Mouse (Mus musculus) ovary, postnatal 36 days (tissue): Measurements from ENCODE around the gene Psmb2.

Experiments
- DNase-seq: peaks from one replicate; pipeline ENCODE4 v3.0.0; 2022; ENCODE audit warnings: low spot score, mixed read lengths

The Psmb2 gene

DNA sequence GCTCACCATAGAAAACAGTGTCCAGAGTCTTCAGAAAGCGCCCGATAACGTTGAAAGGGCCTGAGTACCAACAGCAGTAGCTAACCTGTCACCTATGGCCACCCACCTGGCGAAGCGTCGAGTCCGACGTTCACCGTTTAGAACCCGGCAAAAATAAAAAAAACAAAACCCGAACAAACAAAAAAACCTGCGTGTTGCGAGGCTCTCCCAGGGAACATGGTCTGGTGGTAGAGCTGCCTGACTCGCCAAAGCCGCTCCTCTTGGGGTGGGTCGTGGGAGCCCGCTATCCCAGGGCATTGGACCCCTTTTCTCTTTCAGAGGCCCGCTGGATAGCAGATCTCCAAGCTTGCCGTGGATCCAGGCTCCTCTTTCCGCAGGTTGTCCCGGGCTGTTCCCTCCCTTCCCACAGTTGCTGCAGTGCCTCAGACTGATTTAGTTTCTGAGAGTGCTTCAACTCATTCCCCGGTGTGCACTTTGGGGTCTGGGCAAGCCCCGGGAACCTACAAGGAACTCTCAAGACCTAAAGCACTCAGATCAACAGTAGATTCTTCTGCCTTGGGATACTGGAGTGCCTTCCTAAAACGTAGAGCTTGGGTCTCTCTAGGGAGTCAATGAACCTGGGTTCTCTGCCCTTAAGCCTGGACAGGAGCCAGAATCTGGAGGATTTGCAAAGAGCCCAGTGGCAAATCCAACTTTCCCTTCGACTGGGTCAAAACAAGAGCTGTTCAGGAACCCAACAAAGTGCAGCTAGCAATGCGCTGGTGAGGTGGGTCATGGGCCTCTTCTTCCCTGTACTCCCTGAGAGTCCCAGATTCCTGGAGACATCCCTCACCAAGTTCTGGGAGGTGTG, 55.3 kb downstream of the Psmb2 start:
- no peak for DNase-seq

DNA sequence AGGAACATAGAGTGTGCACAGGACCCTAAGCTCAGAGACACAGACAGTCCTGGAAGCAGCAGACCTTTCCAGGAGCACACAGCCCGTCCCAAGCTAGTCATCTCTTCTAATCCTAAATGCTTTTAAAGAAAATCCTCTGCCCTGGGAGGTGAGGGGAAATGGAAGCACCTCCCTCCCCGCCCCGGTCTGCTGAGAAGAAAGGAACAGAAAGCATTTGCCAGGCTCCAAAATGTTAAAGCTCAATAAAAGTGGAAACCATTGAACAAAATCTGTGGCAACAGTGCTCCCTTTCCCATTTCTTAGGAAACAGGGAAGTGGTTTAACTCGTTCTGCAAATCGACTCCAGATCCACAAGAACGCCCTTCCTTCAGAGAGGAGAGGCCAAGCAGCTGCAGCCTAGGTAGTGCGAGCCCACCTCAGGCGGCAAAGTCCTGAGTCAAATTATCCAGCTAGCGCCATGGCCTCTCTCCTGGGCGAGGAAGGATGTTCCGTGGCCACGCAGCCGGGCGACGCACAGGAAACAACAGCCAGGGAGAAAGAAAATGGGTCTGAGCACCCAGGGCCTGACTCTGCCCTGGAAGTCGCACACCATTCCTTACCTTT, 56.7 kb downstream of the Psmb2 start:
- DNase-seq, result no peak

DNA sequence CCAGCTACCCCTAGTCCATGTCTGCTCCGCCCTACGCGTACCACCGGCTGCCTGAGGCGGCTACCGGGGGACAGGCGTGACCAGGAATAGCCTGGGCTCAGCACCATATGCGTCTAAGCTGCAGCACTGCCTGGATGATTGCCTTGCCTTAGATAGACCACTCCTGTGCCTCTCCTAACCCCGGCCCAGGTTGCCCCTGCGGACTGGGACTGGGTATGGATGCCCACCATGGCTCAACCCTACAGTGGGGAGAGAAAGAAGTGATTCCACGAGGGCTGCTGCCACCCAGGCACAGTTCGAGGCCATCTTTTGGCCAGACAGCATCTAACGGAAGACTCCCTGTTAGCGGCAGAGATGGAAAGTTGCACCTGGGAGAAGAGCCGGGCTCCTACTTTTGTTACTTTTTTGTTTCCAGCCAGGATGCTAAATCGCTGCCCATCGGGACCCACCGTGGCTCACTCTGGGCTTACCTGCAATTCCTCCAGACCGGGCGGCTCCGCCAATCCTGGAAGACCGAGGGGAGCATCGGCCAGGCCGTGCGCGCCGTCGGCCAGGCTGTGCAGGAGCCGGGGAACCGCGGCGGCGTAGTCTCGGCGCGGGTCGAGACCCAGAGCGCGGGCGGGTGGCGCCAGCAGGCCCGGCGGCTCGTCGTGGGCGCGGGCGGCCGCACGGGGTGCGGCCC, 57.4 kb downstream of the Psmb2 start:
- no peak for DNase-seq

DNA sequence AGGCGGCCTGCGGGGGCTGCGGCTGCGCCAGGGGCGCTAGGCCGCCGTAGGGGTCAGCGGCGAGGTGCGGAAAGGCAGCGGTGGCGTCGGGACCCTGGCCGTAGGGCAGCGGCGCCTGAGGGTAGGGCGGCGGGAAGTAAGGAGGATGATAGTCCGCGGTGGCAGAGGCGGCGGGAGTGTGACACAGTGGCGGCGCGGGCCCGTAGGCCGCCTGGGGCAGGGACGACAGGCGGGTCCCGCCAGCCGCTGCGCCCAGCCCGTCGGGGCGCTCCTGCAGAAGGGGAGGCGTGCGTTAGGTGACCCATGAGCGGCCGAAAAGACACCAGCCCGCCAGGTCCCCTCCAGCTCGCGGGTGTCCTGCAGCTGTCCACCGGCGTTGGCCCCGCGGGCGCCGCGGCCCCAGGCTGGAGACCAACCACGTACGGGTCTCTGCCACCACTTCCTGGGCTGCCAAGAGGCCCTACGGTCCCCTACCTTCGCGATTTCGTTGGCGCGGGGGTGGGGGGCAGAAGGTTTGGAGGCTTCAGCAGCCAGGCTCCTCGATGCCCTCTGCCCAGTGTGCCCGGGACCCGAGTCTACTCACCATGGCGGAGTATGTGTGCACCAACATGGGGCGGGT, 58.1 kb downstream of the Psmb2 start:
- DNase-seq, result no peak

DNA sequence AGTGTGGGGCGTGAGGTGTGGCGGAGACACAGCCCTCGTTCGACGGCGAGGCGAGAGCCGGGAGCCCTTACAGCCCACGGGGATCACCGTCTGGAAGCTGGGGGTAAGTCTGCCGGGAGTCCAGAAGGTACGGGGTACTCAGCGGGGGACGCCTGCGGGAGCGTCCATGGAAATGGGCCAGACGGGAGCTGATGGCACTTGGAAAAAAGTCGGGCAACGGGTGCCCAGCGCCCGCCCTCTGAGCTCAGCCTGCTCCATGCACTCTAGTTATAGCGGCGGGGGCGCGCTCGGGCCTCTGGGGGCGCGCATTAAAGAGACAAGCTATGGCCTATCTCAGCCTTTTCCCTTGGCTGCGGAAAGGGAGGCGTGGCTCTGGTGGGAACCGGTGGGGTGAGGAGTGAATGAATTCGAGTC, 58.6 kb downstream of the Psmb2 start, which contains the start of gene Tfap2e:
Tfap2e (minus strand) TSS at position 240 of the 414 bp plus-strand sequence.
- peak; percentile 29 for DNase-seq

DNA sequence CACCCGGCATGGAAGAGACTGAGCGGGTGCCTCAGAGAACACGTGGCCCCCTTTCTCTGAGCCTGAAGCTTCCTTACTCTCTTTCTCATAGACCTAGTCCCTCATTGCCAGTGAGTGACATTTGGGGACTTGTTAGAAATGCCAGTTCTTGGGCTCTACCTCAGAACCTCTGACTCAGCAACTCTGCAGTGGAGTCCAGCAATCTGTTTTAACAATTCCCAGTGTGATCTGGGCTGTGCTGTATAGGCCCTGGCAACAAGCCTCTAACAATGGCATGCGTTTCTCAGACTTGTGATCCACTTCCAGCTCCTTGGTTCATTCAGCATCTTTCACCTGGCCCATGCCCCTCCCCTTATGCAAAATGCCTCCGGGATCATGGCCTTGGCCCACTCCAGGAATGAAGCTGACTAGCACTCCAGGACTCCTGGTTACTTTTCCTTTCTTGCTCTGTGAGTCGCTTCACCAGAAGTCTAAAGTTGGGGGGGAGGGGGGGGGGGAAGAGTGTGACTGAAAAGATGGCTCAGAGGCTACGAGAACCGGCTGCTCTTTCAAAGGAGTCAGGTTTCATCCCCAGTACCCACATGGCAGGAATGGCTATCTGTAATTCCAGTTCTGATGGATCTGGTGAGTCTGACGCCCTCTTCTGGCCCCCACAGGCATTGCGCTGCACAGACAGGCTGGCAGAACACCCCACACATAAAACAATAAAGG, 62.7 kb downstream of the Psmb2 start:
- DNase-seq, result no peak

DNA sequence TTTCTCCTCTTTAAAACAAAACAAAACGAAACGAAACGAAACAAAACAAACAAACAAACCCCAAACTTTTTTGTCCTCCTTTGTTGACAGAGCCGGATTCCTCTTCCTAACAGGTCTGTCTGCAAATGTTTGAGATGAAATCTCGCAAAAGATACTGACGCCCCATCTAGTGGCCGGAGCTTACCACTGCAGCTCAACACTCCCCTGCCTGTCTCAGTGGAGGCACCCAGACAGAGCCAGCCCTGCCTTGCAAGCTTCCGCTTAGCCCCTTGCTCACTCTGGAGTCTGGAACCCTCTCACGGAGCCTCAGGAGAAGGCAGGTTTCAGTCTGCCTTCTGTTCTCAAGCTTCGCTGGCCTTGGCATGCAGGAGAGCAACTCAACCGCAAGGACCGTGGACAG, 64.0 kb downstream of the Psmb2 start:
- peak; percentile 73 for DNase-seq

DNA sequence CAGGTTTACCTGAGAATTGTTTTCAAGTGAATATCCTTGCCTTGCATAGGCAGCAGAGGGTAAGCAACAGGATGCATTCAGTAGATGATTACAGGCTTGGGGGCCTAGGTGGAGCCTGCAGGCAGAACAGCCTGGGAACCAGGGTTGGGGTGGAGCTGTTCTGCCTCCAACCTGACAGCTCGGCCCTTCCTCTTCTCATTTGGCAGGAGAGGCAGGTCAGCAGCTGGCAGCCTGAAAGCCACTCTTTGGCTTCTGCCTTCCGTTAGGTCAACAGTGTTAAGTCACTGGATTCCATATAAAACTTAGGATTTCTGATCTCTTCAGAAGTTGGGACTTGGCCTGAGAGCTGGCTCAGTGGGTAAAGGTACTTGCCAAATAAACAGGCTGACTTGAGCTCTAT, 65.5 kb downstream of the Psmb2 start:
- no peak for DNase-seq

DNA sequence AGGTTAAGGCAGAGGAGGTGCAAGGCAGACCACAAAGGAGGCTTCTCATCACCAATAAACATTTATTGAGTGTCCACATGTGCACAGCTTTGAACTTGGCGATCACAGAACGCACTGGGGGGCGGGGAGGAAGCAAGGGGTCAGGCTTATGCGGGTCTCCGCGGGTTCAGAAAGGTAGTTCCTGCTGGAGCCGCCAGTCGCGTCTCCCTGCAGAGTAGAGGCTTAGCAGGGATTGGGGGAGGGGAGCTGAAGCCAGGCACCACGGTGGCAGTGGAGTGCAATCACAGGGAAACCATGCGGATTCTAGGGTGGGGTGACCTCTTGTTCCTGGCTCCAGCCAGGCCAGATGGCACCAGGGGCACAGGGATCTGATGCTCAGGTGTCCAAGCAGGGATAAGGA, 66.3 kb downstream of the Psmb2 start:
- DNase-seq, result no peak

DNA sequence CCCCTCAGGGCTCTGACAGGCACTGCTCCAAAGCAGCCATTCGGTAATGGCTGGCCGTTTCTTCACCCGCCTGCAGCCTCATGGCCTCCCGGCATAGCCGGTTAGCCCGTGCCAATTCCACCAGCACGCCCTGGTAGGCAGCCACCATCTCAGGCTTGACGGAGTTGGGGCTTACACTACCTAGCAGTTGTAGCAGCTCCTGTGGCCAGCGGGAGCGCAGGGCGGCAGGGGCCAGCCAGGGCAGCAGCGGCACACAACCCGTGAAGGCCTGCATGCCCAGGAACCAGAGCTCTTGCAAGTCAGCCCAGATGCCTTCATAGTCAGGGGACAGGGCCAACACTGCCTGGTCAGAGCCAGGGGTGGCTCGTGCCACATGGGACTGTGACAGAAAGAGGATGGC, 67.4 kb downstream of the Psmb2 start:
- DNase-seq, result no peak

DNA sequence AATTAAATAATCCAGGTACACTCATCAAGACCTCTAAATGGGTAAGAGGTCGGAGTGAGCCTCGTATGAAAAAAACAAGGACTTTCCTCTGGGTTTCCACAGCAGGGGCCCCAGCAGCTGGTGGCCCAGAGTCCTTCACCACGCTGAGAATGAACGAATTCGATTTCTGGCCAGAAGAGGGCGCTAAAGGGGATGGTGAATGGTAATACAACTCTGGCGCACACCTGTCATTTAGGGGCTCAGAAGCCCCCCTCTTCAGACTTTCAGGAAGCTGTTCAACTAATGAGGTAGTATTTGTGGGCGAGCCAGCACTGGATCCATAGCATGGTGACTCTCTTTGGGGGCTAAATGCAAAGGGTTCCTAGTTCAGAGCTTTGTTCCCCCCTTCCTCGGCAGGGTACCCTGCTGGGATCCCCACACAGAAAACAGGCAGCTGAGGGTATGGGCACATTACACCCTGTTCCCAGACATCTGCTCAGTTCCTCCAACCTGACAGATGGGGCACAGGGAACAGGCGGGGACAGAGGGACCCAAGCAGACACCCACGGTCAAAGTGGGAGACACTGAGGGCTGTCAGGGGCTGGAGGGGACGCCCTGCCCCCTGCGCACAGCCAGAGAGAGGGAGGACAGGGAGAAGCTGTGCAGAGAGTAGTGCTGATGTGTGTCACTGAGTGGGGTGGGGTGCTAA, 68.2 kb downstream of the Psmb2 start:
- peak; percentile 30 for DNase-seq

DNA sequence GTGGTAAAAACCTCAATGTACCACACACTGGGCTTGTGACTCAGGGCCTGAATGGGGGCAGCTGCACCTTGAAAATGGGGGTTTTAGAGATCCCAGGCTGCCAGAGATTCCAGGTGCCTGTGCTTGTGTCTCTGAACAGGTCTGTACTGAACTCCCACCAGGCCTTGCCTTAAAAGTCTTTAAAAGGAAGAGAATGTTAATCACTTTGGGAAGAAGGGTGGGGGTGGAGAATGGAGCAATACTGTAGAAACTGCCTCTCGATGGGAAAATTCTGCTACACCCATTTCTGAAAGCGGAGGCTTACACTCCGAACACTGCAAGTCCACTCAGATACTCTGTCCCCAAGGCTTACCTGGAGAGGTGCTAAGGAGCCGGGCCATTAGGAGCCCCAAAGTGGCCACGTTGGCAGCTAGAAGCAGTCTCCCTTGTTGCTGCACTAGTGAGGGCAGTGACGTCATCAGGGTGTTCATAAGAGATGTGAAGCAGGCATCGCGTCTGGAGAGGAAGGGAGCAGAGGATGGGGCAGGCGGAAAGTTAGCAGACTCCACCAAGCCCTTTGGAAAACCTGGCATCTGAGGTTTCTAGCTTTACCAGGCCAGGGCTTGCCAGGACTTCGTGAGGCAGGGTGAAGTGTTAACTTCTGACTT, 68.9 kb downstream of the Psmb2 start:
- DNase-seq, result no peak

DNA sequence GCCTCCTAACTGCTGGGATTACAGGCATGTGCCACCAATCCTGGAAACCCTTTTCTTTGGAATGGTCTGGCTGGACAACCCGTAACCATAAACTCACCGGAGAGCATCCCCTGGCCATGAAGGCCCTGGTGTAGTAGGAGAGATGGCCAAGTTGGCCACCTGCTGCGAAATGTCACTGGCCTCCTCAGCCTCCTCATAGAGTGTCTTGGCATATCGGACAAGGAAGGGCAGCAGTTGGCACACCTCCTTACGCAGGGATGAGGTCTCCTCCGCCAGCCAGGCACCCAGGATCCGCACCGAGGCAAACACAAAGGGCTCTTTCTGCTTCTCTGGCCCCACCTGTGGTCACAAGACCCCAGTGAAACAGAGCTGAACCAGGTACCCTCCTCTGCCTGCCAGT, 71.0 kb downstream of the Psmb2 start:
- DNase-seq, result no peak

DNA sequence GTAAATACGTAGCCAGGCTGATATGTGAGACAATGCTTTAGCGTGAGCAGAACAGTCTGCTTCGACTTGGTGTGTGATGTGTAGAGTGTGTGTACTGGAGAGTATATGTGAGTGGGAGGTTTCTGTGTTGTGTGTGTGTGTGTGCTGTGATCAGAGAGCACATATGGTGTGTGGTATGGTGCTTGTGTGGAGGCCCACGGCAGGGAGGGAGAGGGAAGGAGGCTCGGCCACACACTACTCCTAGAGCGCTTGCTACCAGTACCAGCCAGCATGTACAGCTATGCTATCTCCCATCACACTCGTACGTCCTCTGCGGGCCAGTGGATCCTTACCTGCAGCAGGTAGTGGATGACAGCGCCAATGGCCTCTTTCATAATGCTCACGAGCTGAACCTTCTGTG, 72.1 kb downstream of the Psmb2 start:
- no peak for DNase-seq

DNA sequence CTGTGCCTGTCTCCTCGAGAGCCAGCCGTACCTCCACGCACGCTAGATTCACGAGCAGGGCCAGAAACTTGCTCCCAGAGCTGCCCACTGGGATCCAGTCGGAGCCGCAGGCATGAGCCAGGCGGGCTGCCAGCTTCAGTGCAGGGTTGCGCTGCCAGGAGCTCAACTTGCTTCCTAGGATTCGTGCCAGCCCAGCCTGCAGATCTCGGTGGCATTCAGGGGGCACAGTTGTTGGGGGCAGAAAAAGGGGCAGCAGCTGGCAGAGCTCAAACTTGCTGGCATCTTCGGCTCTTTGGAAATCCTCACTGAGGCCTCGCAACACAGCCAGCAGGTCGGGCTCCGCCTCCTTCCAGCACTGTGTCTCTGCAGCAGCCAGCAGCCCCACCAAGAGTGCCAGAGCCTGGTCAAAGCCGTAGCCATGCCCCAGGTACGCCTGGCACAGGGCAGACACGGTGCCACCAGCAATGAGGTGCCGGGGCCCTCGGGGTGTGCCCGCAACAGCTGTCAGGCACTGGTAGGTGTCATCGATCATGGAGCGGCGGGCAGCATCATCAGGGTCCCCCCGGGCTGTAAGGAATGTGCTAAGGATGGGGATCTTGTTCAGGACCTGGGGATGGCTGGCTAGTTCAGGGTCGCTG, 72.7 kb downstream of the Psmb2 start:
- DNase-seq, result peak; percentile 39

DNA sequence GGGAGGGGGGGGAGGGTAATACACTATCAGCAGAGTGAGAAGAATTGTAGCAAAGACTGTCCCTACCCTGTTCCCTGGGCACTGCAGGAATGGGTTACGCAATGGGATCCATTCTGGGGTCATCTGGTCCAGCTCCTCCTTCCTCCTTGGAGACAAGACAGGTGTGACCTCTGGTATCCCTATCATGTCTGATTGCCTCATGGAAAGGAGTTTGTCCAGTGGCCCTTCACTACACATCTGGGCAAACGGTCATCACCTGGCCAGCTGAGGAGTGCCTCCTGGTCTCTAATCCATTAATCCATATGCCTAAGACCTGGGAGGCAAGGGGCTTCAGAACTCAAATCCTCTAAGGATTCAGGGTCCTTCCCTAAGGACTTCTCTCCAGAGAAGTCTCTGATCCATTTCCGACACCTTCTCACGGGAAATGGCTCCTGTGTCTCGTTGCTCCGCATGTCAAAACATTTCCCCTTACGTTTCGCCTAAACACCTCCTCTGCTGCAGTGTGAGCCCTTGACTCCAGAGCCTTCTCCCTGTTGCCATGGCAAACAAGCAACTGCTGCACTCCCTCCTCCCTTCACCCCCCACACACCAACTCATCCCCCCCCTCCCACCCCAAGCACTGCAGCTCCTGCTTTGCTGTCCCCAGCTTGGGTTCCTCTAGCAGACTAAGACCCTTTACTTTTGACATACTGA, 73.6 kb downstream of the Psmb2 start:
- no peak for DNase-seq

DNA sequence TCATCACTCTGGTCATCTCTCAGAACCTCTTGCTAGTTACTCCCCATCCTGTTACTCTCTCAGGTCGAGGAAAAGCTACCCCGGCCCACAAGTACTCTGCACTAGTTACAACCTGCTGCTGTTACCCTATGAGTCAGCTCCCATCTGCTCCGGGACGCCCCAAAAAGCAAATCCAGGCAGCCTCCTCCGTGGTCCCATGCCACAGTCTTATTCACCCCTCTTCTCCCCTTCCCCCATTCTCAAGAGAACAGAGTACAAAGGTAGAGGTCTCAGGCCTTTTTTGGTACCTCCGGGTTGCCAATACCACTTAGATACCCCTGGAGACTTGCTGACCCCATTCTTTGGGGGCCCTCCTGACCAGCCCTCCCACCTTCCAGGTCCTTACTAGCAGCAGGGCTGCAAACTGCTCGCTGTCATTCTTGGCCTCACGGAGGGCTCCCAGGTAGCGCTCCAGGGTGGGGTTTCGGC, 74.2 kb downstream of the Psmb2 start:
- DNase-seq, result no peak

DNA sequence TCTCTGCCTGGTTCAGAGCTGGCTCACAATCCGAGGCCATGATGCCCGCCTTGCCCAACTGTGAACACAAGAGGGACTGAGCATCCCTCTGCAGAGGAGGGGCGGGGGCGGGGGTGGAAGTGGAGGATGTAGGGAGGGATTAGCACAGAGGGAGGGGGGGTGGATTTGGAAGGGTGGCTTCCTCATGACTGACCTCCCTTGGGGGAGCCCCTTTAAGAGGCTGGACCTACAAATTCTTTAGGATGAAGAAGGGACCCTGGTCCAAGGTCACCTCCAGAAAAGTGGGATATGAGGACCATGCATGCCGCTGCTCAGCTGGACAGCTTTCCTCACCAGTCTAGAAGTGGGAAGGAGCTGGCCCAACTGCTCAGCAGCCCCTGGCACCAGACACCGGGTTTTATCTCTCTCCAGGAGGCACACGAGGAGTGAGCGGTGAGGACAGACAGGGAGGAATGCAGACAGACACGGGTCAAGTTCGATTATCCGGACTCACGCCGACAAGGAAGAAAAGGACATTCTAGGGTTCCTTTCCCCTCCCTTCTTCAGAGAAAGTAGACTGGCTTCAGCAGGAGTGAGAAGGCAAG, 74.7 kb downstream of the Psmb2 start:
- DNase-seq, result no peak

DNA sequence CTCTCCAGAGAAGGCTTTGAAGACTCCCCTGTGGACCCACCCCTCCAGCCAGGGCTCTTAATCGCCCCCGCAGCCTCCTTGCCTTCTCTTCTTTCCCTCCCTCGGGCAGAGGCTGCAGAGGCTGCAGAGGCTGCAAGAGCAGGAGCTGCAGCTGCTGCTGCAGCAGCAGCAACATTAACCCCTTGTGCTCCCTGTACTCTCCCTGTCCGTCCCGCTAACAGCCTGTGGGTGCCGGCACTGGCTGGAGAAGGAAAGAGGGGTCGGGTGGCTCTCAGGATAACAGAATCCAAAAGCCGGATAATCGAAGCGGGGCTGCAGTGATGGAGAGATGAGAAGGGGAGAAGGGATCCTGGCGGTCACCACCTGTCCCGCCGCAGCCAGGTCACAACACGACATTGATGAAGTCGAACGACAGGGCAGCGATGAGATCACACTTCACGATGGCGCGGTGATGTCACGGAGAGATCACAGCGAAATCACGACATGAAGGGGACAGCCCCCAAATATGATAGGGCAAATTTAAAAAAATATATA, 75.2 kb downstream of the Psmb2 start:
- DNase-seq, result peak; percentile 16
